Mouse (Mus musculus): ENCODE measurements at regions not wholly inside any gene's neighbourhood (a gene's known extent, or its start where the extent isn't known, plus 50 kb on each side); places are given as distances from the start of the nearest gene placed in this dataset.

DNA sequence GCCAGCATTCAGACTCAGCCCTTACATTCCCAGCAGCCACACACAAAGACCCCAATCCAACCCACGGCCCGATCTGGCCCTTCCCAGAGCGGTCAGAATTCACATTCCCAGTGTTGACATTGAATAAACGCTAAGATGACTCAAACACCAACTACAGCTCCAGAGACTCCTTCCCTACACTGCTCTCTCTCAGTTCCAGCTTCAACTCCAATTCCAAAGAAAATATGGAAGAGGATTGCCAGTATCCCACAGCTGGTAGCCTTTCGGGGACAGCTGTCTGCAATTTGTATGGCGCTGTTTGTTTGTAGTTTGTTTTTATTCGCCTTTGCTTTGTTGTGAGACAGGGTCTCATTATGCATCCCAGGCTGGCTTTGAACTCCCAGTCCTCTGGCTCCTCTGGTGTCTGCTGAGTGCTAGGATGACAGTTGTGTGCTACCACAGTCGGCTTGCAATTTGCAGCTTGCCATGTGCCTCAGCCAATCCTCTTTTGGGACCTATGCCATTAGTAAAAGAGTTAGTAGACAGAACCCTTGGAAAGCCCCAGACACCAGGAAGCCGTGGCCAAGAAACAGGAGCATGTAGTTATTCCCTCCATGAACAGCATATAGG, 51.0 kb upstream of the Pkdcc start:
- no peak for DNase-seq
- Histone ChIP-seq H3K27me3 (ENCODE audit: insufficient read depth, low read length) (no peaks in the 10 kb centered on the region), H3K4me1 (ENCODE audit: insufficient read depth) (no peaks in the 10 kb centered on the region), H3K9me3 (ENCODE audit: low read length) (no peaks in the 10 kb centered on the region), H3K36me3 (replicated peaks; ENCODE audit: insufficient read depth, low read length) (no peaks in the 10 kb centered on the region), H3K27ac (ENCODE audit: low read depth) (no peak overlapping the region), H3K9ac (replicated peaks) (no peak overlapping the region), H3K4me2 (ENCODE audit: low read depth, low read length) (no peak overlapping the region), H3K4me3 (ENCODE audit: low read depth, low read length) (no peak overlapping the region)
- WGBS (ENCODE audit: insufficient replicate concordance), result 63% methylated on average over 9 of the region's 9 CpGs
- no peak for TF ChIP-seq EP300 (IDR thresholded peaks at IDR 0.05; ENCODE audit: low read depth)
- no peak for TF ChIP-seq CTCF (IDR thresholded peaks at IDR 0.05; ENCODE audit: low read depth)
- no peak for ATAC-seq

DNA sequence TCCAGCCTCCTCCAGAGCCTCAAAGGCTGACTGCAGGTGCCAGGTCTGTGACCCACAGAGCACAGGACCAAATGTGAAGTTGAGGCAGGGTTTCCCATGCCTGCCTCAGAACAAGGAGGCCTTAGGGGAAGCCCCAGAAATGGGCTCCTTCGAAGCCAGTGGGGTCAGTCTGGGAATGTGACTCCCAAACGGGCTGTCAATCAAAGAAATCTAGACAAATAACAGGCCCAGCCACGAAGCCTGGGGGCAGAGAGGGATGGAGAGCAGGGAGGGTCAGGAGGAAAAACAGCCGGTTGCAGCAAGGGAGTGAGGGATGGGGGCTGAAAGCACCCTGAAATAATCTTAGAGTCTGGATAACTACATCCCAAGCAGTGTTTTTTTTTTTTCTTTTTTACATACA, 50.4 kb upstream of the Pkdcc start:
- ATAC-seq (no peak), DNase-seq (no peak)
- WGBS (ENCODE audit: insufficient replicate concordance), result 40% methylated on average over 4 of the region's 4 CpGs
- Histone ChIP-seq H3K4me3 (ENCODE audit: low read depth, low read length) (no peak overlapping the region), H3K4me1 (ENCODE audit: insufficient read depth) (no peaks in the 10 kb centered on the region), H3K4me2 (ENCODE audit: low read depth, low read length) (no peak overlapping the region), H3K27ac (ENCODE audit: low read depth) (no peak overlapping the region), H3K27me3 (ENCODE audit: insufficient read depth, low read length) (no peaks in the 10 kb centered on the region), H3K9me3 (ENCODE audit: low read length) (no peaks in the 10 kb centered on the region), H3K9ac (replicated peaks) (no peak overlapping the region), H3K36me3 (replicated peaks; ENCODE audit: insufficient read depth, low read length) (no peaks in the 10 kb centered on the region)
- TF ChIP-seq EP300 (IDR thresholded peaks at IDR 0.05; ENCODE audit: low read depth), result no peak
- no peak for TF ChIP-seq CTCF (IDR thresholded peaks at IDR 0.05; ENCODE audit: low read depth)

GRCm38 (mm10) chr17:83165140-83165539, 50.0 kb upstream of the Pkdcc start:
- Histone ChIP-seq H3K27me3 (ENCODE audit: insufficient read depth, low read length) (no peaks in the 10 kb centered on the region), H3K27ac (ENCODE audit: low read depth) (no peak overlapping the region), H3K9me3 (ENCODE audit: low read length) (no peaks in the 10 kb centered on the region), H3K36me3 (replicated peaks; ENCODE audit: insufficient read depth, low read length) (no peaks in the 10 kb centered on the region), H3K4me1 (ENCODE audit: insufficient read depth) (no peaks in the 10 kb centered on the region), H3K9ac (replicated peaks) (no peak overlapping the region), H3K4me2 (ENCODE audit: low read depth, low read length) (no peak overlapping the region), H3K4me3 (ENCODE audit: low read depth, low read length) (no peak overlapping the region)
- ATAC-seq, result no peak
- no peak for DNase-seq
- 59% methylated on average over 4 of the region's 4 CpGs for whole genome bisulfite sequencing (ENCODE audit: insufficient replicate concordance)
- TF ChIP-seq CTCF (IDR thresholded peaks at IDR 0.05; ENCODE audit: low read depth) (no peak), EP300 (IDR thresholded peaks at IDR 0.05; ENCODE audit: low read depth) (no peak)

Measured in liver, postnatal 0 days (tissue).